Mouse (Mus musculus) heart, embryonic 16.5 days (tissue): ENCODE data around the gene Def8. TPM values are rescaled to one million over a fixed set of nuclear protein-coding genes. Genes with fewer than 3 reads are reported as not detected.
"Not testable (repeated sequence)": the region's sequence is repeated elsewhere in the genome, so short reads cannot be mapped to it uniquely, and the experiment has no call there.

Experiments
- ATAC-seq: fragments of 200-750 bp; cut with Nextera tagmentation; replicated peaks from 2 replicates; pipeline ENCODE4 v1.8.0; 2017; ENCODE audit warnings: moderate number of reproducible peaks; ENCODE audit not compliant: insufficient read depth, low FRiP score; ENCODE audit errors: extremely low read depth
- H3K27ac ChIP-seq: fragments of 300-500 bp; sonication (generic); 2 replicates; pipeline ENCODE4 v1.5.1; 2014; ENCODE audit warnings: mild to moderate bottlenecking, low read length, control low read depth, moderate library complexity
- H3K27me3 ChIP-seq: fragments of 300-500 bp; sonication (generic); 2 replicates; pipeline ENCODE4 v1.6.1; 2014; ENCODE audit warnings: low read length, mixed read lengths; ENCODE audit not compliant: control insufficient read depth, insufficient read depth
- H3K36me3 ChIP-seq: fragments of 300-500 bp; sonication (generic); 2 replicates; pipeline ENCODE4 v1.6.1; 2014; ENCODE audit not compliant: control insufficient read depth, insufficient read depth
- H3K4me1 ChIP-seq: fragments of 300-500 bp; sonication (generic); 2 replicates; pipeline ENCODE4 v1.6.1; 2014; ENCODE audit warnings: low read length, mixed read lengths; ENCODE audit not compliant: control insufficient read depth, insufficient read depth
- H3K4me2 ChIP-seq: fragments of 300-500 bp; sonication (generic); 2 replicates; pipeline ENCODE4 v1.6.1; 2014; ENCODE audit warnings: low read depth, mild to moderate bottlenecking, control low read depth, low read length
- H3K4me3 ChIP-seq: fragments of 300-500 bp; sonication (generic); 2 replicates; pipeline ENCODE4 v1.5.1; 2014; ENCODE audit warnings: mild to moderate bottlenecking, control low read depth, low read length
- H3K9ac ChIP-seq: fragments of 300-500 bp; sonication (generic); 2 replicates; pipeline ENCODE4 v1.6.1; 2014; ENCODE audit warnings: low read length, control low read depth
- H3K9me3 ChIP-seq: fragments of 300-500 bp; sonication (generic); replicated peaks from 2 replicates; pipeline ENCODE4 v1.6.1; 2016; ENCODE audit warnings: low read length; ENCODE audit not compliant: control insufficient read depth
- WGBS: fragments of 180-500 bp; shearing (Covaris S2); extraction: QIAGEN DNeasy Blood & Tissue Kit; methylation state at CpG from one replicate; pipeline ENCODE4 v1.1.7; 2014; 5-methylcytosine and 5-hydroxymethylcytosine counted together
- polyA plus RNA-seq: library from polyadenylated mRNA; unstranded; fragments of >200 nt; fragmentation: Nextera tagmentation; extraction: Ambion mirVana; gene quantifications from 2 replicates; pipeline ENCODE4 v1.2.1, GENCODE M21; 2015

Gene Def8
- polyA plus RNA-seq, 1 experiment from 2014 or later, result 31.3 TPM

DNA sequence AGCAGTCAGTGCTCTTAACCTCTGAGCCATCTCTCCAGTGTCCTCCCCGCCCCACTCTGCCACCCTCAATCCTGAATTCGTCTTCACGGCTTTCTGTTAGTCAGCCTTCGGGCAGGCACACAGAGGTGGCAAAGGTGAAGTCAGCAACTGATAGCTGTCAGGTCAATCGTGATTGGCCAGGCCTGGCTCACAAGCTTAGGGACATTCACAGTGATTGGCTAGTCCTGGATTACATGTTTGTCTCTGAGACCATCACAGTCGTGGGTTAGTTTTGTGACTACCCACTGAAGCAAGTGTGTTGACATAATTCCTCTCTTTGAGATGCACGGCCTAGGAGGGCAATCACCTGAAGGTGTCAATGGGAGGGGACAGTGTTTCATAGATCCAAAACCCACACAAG is 30.0 kb downstream of the Def8 start:
- Histone ChIP-seq H3K9me3 (no peaks in the 10 kb centered on the region), H3K27ac (no peak overlapping the region), H3K9ac (no peak overlapping the region), H3K4me3 (no peak overlapping the region), H3K36me3 (peaks cover 32% of the 10 kb centered on the region), H3K4me1 (no peaks in the 10 kb centered on the region), H3K4me2 (no peak overlapping the region), H3K27me3 (no peaks in the 10 kb centered on the region)
- 74% methylated on average over 7 of the region's 7 CpGs for WGBS
- ATAC-seq, result no peak

DNA sequence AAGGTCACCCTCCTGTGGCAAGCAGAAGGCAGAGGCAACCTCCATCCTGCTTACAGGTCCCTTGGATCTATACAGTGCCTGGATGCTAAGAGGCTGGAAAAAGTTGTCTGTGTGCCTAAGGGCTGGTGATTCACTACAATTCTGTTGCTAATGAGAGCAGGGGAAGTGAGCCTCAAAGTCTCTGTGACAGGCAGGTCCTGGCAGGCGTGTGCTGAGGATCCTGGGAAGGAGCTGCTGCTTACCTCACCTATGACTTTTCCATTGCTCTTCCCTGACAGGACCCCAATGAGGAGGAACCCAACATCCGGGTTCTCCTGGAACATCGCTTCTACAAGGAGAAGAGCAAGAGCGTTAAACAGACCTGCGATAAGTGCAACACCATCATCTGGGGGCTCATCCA is 30.6 kb downstream of the Def8 start:
- ATAC-seq, result no peak
- peaks cover 35% of the 10 kb centered on the region for H3K36me3 ChIP-seq

DNA sequence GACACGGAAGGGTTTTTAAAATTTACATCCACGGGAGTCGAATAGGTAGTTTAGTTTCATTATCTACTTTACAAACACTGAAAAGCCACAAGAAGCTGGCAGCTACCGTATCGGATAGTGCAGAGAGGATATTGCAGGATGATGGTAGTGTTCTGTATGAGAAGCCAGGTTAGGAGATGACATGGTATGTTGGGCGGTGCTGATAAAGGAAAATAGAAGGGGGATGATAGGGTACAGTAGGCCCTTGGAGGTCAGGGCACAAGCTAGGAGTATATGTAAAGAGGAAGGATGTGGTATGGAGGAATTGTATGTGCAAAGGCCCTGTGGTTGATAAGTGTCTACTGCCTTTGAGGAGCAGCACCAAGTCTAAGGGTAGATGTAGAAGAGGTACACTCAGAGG is 31.2 kb downstream of the Def8 start:
- no peak for ATAC-seq

More for the DNA sequence above, 30.6 kb downstream of the Def8 start:
- Histone ChIP-seq H3K27ac (no peak overlapping the region), H3K9ac (no peak overlapping the region), H3K27me3 (no peaks in the 10 kb centered on the region), H3K4me3 (no peak overlapping the region), H3K4me1 (no peaks in the 10 kb centered on the region), H3K4me2 (no peak overlapping the region), H3K9me3 (no peaks in the 10 kb centered on the region)
- 86% methylated on average over 5 of the region's 5 CpGs for WGBS

DNA sequence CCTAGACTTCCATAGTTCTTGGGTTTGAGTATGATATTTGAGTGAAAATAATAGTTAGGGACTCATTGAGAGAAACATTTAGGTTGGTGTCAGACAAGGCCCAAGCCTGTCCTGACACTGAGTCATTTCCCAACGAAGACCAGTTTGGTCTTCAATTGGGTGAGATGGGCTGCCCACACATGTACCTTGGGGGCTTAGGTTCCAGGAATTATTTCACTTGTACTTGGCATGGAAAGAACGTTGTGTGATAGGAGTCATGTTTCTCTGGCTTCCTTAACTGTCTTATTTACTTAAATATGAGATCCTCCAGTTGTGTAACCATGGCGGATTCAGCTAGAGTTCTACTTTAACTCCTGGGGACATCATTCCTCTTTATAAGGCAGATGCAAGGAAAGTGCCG is 40.3 kb downstream of the Def8 start:
- no peaks in the 10 kb centered on the region for H3K27me3 ChIP-seq
- H3K36me3 ChIP-seq, result peaks cover 17% of the 10 kb centered on the region
- H3K4me2 ChIP-seq, result no peak overlapping the region
- no peaks in the 10 kb centered on the region for H3K4me1 ChIP-seq
- no peak for ATAC-seq
- H3K4me3 ChIP-seq, result no peak overlapping the region
- WGBS, result 85% methylated on average over 4 of the region's 4 CpGs
- H3K9me3 ChIP-seq, result no peaks in the 10 kb centered on the region
- no peak overlapping the region for H3K9ac ChIP-seq
- no peak overlapping the region for H3K27ac ChIP-seq

More for the DNA sequence above, 31.2 kb downstream of the Def8 start:
- WGBS, result 89% methylated on average over 6 of the region's 6 CpGs
- Histone ChIP-seq H3K4me1 (no peaks in the 10 kb centered on the region), H3K4me2 (no peak overlapping the region), H3K4me3 (no peak overlapping the region), H3K9me3 (no peaks in the 10 kb centered on the region), H3K9ac (no peak overlapping the region), H3K36me3 (peaks cover 39% of the 10 kb centered on the region), H3K27me3 (no peaks in the 10 kb centered on the region), H3K27ac (no peak overlapping the region)

DNA sequence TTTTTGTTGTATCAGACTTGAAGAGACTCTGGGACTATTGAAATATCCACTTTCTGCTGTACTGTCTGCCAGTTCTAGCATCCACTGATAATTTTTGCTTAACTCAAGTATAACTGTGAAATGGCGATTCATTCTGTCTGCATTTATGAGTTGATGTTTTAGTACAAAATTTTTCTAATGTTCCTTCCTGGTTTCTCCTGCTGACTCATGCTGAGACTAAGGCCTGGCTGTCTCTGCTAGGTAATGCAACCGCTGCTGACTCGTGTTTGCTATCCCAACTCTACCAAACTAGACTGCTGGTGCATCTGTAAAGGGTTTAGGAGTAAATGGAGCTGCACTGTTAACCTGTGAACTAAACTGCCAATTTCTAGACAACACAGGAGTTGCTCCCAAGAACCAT is 44.1 kb downstream of the Def8 start:
- Histone ChIP-seq H3K4me3 (no peak overlapping the region), H3K36me3 (no peaks in the 10 kb centered on the region), H3K4me1 (no peaks in the 10 kb centered on the region), H3K27ac (no peak overlapping the region), H3K4me2 (no peak overlapping the region), H3K27me3 (no peaks in the 10 kb centered on the region), H3K9me3 (no peaks in the 10 kb centered on the region), H3K9ac (no peak overlapping the region)
- no peak for ATAC-seq
- WGBS, result 74% methylated on average over 3 of the region's 3 CpGs

DNA sequence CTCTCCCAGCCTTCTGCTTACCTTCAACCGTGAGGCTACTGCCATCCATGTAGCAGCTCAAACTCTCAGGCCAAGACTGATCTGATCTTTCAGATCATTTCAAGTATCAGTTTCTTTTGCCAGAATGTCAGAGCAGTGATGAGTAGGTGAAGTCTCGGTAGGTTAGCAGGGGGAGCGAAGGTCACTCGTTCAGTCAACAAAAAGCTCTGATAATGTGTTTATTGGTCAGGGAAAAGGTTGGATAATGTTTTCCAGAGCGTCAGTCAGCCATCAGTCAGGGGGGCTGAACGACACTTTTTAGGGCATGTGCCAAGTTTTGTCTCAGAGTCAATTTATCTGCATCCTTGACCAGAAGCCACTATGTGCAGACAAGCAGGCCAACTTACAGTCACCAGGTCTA is 49.7 kb downstream of the Def8 start:
- H3K4me1 ChIP-seq, H3K4me3 ChIP-seq, H3K27me3 ChIP-seq, H3K9me3 ChIP-seq, H3K36me3 ChIP-seq, H3K9ac ChIP-seq, ATAC-seq, H3K27ac ChIP-seq, H3K4me2 ChIP-seq: not testable (repeated sequence)
- 69% methylated on average over 6 of the region's 6 CpGs for WGBS

DNA sequence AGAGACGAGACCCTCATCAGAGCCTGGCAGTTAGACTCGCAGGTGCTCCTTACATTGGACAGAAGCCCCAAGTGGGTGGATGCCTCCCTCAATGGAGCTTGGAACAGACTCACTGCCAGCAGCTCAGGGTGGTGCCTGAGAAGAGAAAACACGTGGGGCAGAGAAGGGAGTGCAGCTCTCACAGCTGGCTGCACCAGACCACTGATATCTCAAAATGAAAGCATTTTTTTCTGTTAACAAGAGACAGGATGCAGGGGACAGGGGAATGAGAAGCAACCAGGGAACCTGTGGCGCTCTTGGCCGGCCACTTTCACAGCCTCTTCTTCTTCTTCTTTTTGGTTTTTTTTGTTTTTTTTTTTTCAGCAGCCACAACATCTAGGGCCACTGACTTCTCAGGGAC is 51.2 kb downstream of the Def8 start:
- ATAC-seq, H3K27ac ChIP-seq: not testable (repeated sequence)
- 37% methylated on average over 5 of the region's 5 CpGs for WGBS

DNA sequence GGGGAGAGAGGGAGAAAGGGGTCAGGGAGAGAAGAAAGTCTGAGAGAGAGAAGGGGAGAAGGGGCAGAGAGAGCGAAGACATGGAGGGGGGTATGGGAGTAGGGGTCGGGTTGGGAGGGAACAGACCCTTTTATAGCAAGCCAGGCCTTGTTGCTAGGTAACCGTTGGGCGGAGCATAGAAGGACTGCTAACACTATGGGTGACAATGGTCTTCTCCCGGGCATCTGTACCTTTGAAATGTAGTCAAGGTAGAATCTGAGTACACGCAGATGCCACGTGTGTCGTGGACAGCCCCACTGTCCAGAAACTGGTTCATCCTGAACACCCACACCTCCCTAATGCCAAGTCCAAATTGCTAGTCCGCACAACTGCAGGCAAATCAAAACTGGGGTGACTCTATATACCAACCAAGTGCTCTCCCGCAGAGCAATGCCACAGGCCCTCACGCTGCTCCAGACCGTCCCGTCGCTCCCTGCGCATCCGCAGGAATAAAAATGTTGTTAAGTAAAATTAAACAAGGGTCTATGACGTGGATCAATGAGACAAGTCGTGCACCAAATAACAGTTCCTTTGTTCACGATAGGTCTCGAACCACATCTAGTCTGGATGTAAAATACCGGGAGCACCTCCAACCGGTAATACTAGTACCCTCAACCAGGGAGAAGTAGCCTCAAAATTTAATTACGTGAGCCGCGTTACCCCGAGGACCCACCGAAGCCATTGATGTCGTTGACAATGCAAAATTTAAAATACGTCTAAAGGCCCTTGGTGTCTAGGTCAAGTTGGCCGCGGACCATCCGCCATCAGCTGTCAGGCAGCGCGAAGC is 53.8 kb downstream of the Def8 start:
- Histone ChIP-seq H3K9ac (peak overlapping the region; percentile 89), H3K4me3 (peak overlapping the region; percentile 88), H3K27me3 (no peaks in the 10 kb centered on the region), H3K9me3 (no peaks in the 10 kb centered on the region), H3K36me3 (peaks cover 9% of the 10 kb centered on the region), H3K4me2 (peak overlapping the region; percentile 84), H3K27ac (peak overlapping the region; percentile 92), H3K4me1 (peaks cover 13% of the 10 kb centered on the region)
- ATAC-seq, result no peak; the same call in 1 of the 2 replicates
- 10% methylated on average over 34 of the region's 34 CpGs for WGBS

More for the DNA sequence above, 51.2 kb downstream of the Def8 start:
- not testable (repeated sequence) for H3K9ac ChIP-seq, H3K27me3 ChIP-seq, H3K9me3 ChIP-seq, H3K36me3 ChIP-seq, H3K4me3 ChIP-seq, H3K4me2 ChIP-seq
- peaks cover 13% of the 10 kb centered on the region for H3K4me1 ChIP-seq

DNA sequence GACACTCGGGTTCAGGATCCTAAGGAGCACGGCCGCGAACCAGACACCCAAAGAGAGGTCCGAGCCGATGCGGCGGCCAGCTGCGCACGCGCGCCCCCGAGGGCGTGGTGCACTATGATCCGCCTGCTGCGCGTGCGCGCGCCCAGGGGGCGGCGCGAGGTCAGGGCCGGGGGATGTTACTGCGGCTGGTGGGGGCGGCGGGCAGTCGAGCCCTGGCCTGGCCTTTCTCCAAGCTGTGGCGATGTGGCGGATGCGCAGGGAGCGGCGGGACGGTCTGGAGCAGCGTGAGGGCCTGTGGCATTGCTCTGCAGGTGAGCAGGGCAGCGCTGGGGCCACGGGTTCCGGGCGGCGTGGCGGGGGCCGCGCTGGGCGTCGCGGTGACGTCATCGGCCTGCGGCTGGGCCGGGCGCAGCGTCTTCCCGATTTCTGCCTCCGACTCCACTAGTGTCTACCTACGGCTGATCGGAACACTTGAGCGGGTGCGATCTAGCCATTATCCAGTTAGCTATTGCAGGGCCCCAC is 54.5 kb downstream of the Def8 start, which contains the start of gene Afg3l1:
Gene Afg3l1 (plus strand): TSS at position 167 of the 522 bp plus-strand sequence.
- WGBS, result under 1% methylated on average over 58 of the region's 58 CpGs
- Histone ChIP-seq H3K27me3 (no peaks in the 10 kb centered on the region), H3K36me3 (peaks cover 13% of the 10 kb centered on the region), H3K4me2 (peak within 1 kb of the TSS; percentile 84), H3K4me3 (peak within 1 kb of the TSS; percentile 88), H3K4me1 (peaks cover 13% of the 10 kb centered on the region), H3K9ac (peak within 1 kb of the TSS; percentile 89), H3K9me3 (no peaks in the 10 kb centered on the region), H3K27ac (peak within 1 kb of the TSS; percentile 92)
- ATAC-seq, result peak; percentile 94
